Mouse (Mus musculus): ENCODE data around the gene Fcrl6.

DNA sequence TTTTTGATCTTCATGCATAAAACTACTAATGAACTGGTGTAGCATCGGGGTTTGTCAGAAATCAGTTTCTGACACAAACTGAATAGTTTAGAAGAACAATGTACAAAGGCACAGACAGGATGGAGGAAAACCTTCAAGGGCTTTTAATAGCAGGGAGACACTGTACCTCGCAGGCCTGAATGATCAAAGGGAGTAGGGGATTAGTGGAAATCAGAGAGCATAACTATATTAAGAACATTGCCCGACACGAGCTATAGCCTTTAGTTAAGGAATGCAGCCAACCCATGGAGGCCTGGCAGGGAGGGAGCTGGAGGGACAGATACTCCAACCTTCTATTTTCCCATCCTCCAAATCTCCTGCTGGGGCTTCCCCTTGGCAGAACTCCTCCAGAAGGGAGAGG, 44.9 kb upstream of the Fcrl6 start:
- TF ChIP-seq GATA1 (IDR thresholded peaks at IDR 0.05; ENCODE audit: low read length) (no peak), TAL1 (IDR thresholded peaks at IDR 0.05; ENCODE audit: low read length) (no peak)

All from erythroblast, embryonic 14.5 days (primary cell).